Mouse (Mus musculus): ENCODE results near the gene Csnk1g2.

The Csnk1g2 gene

GRCm38 (mm10) chr10:80622661-80623456 lies at the start of gene Csnk1g2:
Csnk1g2 (plus strand) TSS chr10:80622838.
- peak in 1 of 2 experiments; percentile 84 for DNase-seq (ENCODE audit: low spot score in 2 of 2)

GRCm38 (mm10) chr10:80573944-80574343 lies 48.7 kb upstream of the Csnk1g2 start:
- DNase-seq (ENCODE audit: low spot score in 2 of 2): no peak

GRCm38 (mm10) chr10:80574896-80575295 lies 47.7 kb upstream of the Csnk1g2 start:
- DNase-seq (ENCODE audit: low spot score in 2 of 2): no peak

- peak; percentile 30 to 39 for DNase-seq (ENCODE audit: low spot score in 2 of 2)
These were observed 46.7 kb upstream of the Csnk1g2 start for GRCm38 (mm10) chr10:80575925-80576324.

- peak; percentile 71 to 82 for DNase-seq (ENCODE audit: low spot score in 2 of 2)
These were observed 46.1 kb upstream of the Csnk1g2 start for GRCm38 (mm10) chr10:80576351-80577194.

- DNase-seq (ENCODE audit: low spot score in 2 of 2): peak; percentile 99
These were observed 45.2 kb upstream of the Csnk1g2 start, which contains the start of gene Klf16 for GRCm38 (mm10) chr10:80577195-80578130. Klf16 (minus strand) TSS chr10:80577321.

GRCm38 (mm10) chr10:80578131-80578750 lies 44.4 kb upstream of the Csnk1g2 start:
- peak; percentile 89 to 92 for DNase-seq (ENCODE audit: low spot score in 2 of 2)

- DNase-seq (ENCODE audit: low spot score in 2 of 2): peak; percentile 74 to 88
These were observed 43.7 kb upstream of the Csnk1g2 start for GRCm38 (mm10) chr10:80578911-80579310.

GRCm38 (mm10) chr10:80583047-80583446 lies 39.6 kb upstream of the Csnk1g2 start:
- DNase-seq (ENCODE audit: low spot score in 2 of 2): no peak

- DNase-seq (ENCODE audit: low spot score in 2 of 2): peak in 1 of 2 experiments; percentile 64
These were observed 38.6 kb upstream of the Csnk1g2 start for GRCm38 (mm10) chr10:80584045-80584488.

- no peak for DNase-seq (ENCODE audit: low spot score in 2 of 2)
These were observed 37.7 kb upstream of the Csnk1g2 start for GRCm38 (mm10) chr10:80584642-80585552.

- no peak for DNase-seq (ENCODE audit: low spot score in 2 of 2)
These were observed 37.1 kb upstream of the Csnk1g2 start for GRCm38 (mm10) chr10:80585581-80585980.

- no peak for DNase-seq (ENCODE audit: low spot score in 2 of 2)
These were observed 36.0 kb upstream of the Csnk1g2 start for GRCm38 (mm10) chr10:80586407-80587304.

GRCm38 (mm10) chr10:80587305-80587657 lies 35.4 kb upstream of the Csnk1g2 start:
- no peak for DNase-seq (ENCODE audit: low spot score in 2 of 2)

GRCm38 (mm10) chr10:80589127-80589878 lies 33.3 kb upstream of the Csnk1g2 start:
- DNase-seq (ENCODE audit: low spot score in 2 of 2): peak; percentile 49 to 76

- DNase-seq (ENCODE audit: low spot score in 2 of 2): peak; percentile 91 to 98
These were observed 32.5 kb upstream of the Csnk1g2 start, which contains the start of gene Abhd17a for GRCm38 (mm10) chr10:80589879-80590854. Abhd17a (minus strand) TSS chr10:80590341.

GRCm38 (mm10) chr10:80596318-80596717 lies 26.3 kb upstream of the Csnk1g2 start:
- no peak for DNase-seq (ENCODE audit: low spot score in 2 of 2)

Data from spleen, postnatal 10 days (tissue).